Mouse (Mus musculus) midbrain, embryonic 14.5 days (tissue): ENCODE data around the gene Pkp4. TPM values are rescaled to one million over a fixed set of nuclear protein-coding genes. Genes with fewer than 3 reads are reported as not detected.

Experiments used
- ATAC-seq: fragments of 200-750 bp; cut with Nextera tagmentation; 2 replicates; pipeline ENCODE4 v1.8.0; 2017; ENCODE audit warnings: moderate number of reproducible peaks, moderate library complexity; ENCODE audit not compliant: low FRiP score, low TSS enrichment
- DNase-seq: peaks from one replicate; pipeline ENCODE4 v3.0.0-alpha.2; 2015
- H3K27ac ChIP-seq: fragments of 300-500 bp; sonication (generic); replicated peaks from 2 replicates; pipeline ENCODE4 v1.5.1; 2014; ENCODE audit warnings: mild to moderate bottlenecking, low read depth, low read length, moderate library complexity
- H3K27me3 ChIP-seq: fragments of 300-500 bp; sonication (generic); 2 replicates; pipeline ENCODE4 v1.6.1; 2014; ENCODE audit warnings: low read length, control low read depth, mixed read lengths; ENCODE audit not compliant: control insufficient read depth, insufficient read depth
- H3K36me3 ChIP-seq: fragments of 300-500 bp; sonication (generic); 2 replicates; pipeline ENCODE4 v1.6.1; 2014; ENCODE audit warnings: low read length, control low read depth; ENCODE audit not compliant: control insufficient read depth, insufficient read depth
- H3K4me1 ChIP-seq: fragments of 300-500 bp; sonication (generic); 2 replicates; pipeline ENCODE4 v1.6.1; 2014; ENCODE audit warnings: mild to moderate bottlenecking, antibody characterized with exemption, low read length, control low read depth; ENCODE audit not compliant: control insufficient read depth, insufficient read depth
- H3K4me2 ChIP-seq: fragments of 300-500 bp; sonication (generic); 2 replicates; pipeline ENCODE4 v1.6.1; 2014; ENCODE audit warnings: mild to moderate bottlenecking, low read length, moderate library complexity
- H3K4me3 ChIP-seq: fragments of 300-500 bp; sonication (generic); replicated peaks from 2 replicates; pipeline ENCODE4 v1.5.1; 2014; ENCODE audit warnings: low read depth, low read length
- H3K9ac ChIP-seq: fragments of 300-500 bp; sonication (generic); replicated peaks from 2 replicates; pipeline ENCODE4 v1.6.1; 2014; ENCODE audit warnings: mild to moderate bottlenecking, low read length, moderate library complexity
- H3K9me3 ChIP-seq: fragments of 300-500 bp; sonication (generic); 2 replicates; pipeline ENCODE4 v1.6.1; 2016; ENCODE audit warnings: low read length, control low read depth, mixed read lengths; ENCODE audit not compliant: control insufficient read depth
- WGBS: fragments of 180-500 bp; shearing (Covaris S2); extraction: QIAGEN DNeasy Blood & Tissue Kit; methylation state at CpG from one replicate; pipeline ENCODE4 v1.1.7; 2014; 5-methylcytosine and 5-hydroxymethylcytosine counted together
- polyA plus RNA-seq: library from polyadenylated mRNA; unstranded; fragments of >200 nt; fragmentation: Nextera tagmentation; extraction: Ambion mirVana; gene quantifications from 2 replicates; pipeline ENCODE4 v1.2.1, GENCODE M21; 2014

The Pkp4 gene
- polyA plus RNA-seq, 1 experiment from 2014 or later: 23.9 TPM

GRCm38 (mm10) chr2:59217931-59218330 is 57.3 kb downstream of the Pkp4 start:
- Histone ChIP-seq H3K4me2 (no peak overlapping the region), H3K4me3 (no peak overlapping the region), H3K27me3 (no peaks in the 10 kb centered on the region), H3K9ac (no peak overlapping the region), H3K9me3 (no peaks in the 10 kb centered on the region), H3K4me1 (no peaks in the 10 kb centered on the region), H3K27ac (no peak overlapping the region), H3K36me3 (no peaks in the 10 kb centered on the region)
- ATAC-seq: no peak
- DNase-seq: no peak
- 82% methylated on average over 6 of the region's 6 CpGs for WGBS

- ATAC-seq: no peak
- Histone ChIP-seq H3K4me1 (no peaks in the 10 kb centered on the region), H3K4me2 (no peak overlapping the region), H3K9ac (no peak overlapping the region), H3K27ac (no peak overlapping the region), H3K27me3 (no peaks in the 10 kb centered on the region), H3K9me3 (no peaks in the 10 kb centered on the region), H3K4me3 (no peak overlapping the region), H3K36me3 (no peaks in the 10 kb centered on the region)
- WGBS: 85% methylated on average over 9 of the region's 9 CpGs
- no peak for DNase-seq
Observed at GRCm38 (mm10) chr2:59219997-59220789, 59.5 kb downstream of the Pkp4 start.

DNA sequence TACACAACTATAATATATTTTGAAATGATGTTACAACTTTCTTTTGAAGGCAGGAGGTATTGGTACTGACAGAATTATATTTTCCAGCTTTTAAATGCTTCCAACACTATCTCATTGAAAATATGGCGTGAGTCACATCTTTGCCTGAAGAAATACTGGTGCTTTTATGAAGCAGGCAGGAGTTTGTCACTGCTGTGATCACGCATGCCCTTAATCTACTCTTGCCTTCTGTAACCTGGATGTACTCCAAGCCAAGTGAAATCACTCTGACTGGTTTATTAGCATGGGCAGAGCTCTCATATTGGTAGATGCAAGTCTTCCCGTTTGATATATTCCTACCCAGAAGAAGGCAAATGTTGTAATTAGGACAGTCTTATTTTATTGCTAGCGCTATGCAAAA is 65.7 kb downstream of the Pkp4 start:
- ATAC-seq: no peak
- Histone ChIP-seq H3K27me3 (no peaks in the 10 kb centered on the region), H3K27ac (no peak overlapping the region), H3K4me3 (no peak overlapping the region), H3K4me2 (no peak overlapping the region), H3K36me3 (no peaks in the 10 kb centered on the region), H3K9ac (no peak overlapping the region), H3K9me3 (no peaks in the 10 kb centered on the region), H3K4me1 (no peaks in the 10 kb centered on the region)
- no peak for DNase-seq
- 94% methylated on average over 4 of the region's 4 CpGs for WGBS

DNA sequence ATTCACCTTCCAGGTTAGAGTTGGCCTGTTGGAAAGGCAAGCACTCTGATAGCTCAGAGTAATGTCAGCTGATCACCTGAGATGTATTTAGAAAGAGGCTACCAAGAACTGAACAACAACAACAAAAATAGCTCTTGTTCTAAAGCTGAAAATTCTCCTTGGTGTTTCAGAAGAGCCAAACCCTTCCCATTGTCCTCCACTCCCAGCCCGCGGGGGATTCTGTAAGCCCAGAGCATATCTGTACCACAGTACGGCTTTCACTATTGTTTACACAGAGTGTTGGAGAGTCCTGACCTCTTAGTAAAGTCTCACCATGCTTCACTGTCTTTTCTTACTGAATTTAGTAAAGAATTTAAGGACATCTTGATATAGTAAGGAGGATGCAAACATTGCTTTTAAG is 66.4 kb downstream of the Pkp4 start:
- no peak for DNase-seq
- no peak overlapping the region for H3K27ac ChIP-seq
- ATAC-seq: no peak
- no peak overlapping the region for H3K4me2 ChIP-seq
- H3K9me3 ChIP-seq: no peaks in the 10 kb centered on the region
- H3K4me1 ChIP-seq: no peaks in the 10 kb centered on the region
- H3K36me3 ChIP-seq: 0 out of 2 replicates have a peak, but pooled peaks cover 2% of the 10 kb centered on the region
- H3K9ac ChIP-seq: no peak overlapping the region
- H3K27me3 ChIP-seq: no peaks in the 10 kb centered on the region
- 81% methylated on average over 3 of the region's 3 CpGs for WGBS
- H3K4me3 ChIP-seq: no peak overlapping the region

GRCm38 (mm10) chr2:59227508-59228263 is 67.0 kb downstream of the Pkp4 start:
- H3K27me3 ChIP-seq: no peaks in the 10 kb centered on the region
- WGBS: 95% methylated on average over 8 of the region's 8 CpGs
- H3K4me2 ChIP-seq: no peak overlapping the region
- no peaks in the 10 kb centered on the region for H3K9me3 ChIP-seq
- H3K9ac ChIP-seq: no peak overlapping the region
- H3K4me3 ChIP-seq: no peak overlapping the region
- 0 out of 2 replicates have a peak, but pooled peaks cover 5% of the 10 kb centered on the region for H3K36me3 ChIP-seq
- ATAC-seq: no peak
- DNase-seq: no peak
- H3K4me1 ChIP-seq: no peaks in the 10 kb centered on the region
- no peak overlapping the region for H3K27ac ChIP-seq

DNA sequence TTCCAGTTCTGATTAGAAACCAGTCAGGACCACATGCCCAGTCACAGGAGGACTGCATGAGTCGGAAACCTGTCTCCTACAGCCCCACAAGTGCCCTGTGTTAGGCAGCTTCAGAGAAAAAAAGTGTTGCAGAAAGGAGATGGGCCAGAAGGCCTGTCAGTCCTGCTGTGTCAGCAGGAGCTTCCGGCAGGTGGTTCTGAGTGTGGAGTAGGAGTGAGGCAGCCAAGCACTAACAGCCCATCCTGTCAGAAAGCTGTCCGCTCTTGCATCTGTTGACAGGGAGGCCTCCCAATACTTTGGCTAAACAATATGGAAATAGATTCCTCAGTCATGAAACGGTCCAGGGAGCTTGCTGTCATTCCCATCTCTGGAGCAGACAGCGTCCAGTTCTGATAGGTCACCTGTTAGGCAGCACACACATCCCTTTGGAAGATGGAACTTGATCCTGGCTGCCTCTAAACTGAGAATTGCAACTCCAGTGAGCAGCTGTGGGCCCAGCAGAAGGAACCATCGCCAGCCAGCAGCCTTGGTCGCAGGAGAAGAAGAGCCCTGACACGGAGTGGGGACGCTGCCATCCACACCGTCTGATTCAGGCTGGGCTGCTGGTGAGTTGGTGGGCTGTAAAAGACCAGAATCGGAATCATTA is 68.7 kb downstream of the Pkp4 start:
- Histone ChIP-seq H3K27ac (no peak overlapping the region), H3K4me2 (no peak overlapping the region), H3K36me3 (0 out of 2 replicates have a peak, but pooled peaks cover 5% of the 10 kb centered on the region), H3K4me1 (no peaks in the 10 kb centered on the region), H3K27me3 (no peaks in the 10 kb centered on the region), H3K9me3 (no peaks in the 10 kb centered on the region), H3K9ac (no peak overlapping the region), H3K4me3 (no peak overlapping the region)
- no peak for DNase-seq
- ATAC-seq: no peak
- WGBS: 85% methylated on average over 11 of the region's 11 CpGs

- 0 out of 2 replicates have a peak, but pooled peaks cover 5% of the 10 kb centered on the region for H3K36me3 ChIP-seq
- H3K9me3 ChIP-seq: no peaks in the 10 kb centered on the region
- no peak overlapping the region for H3K27ac ChIP-seq
- H3K27me3 ChIP-seq: no peaks in the 10 kb centered on the region
- 33% methylated on average over 9 of the region's 9 CpGs for WGBS
- H3K9ac ChIP-seq: no peak overlapping the region
- H3K4me3 ChIP-seq: no peak overlapping the region
- no peaks in the 10 kb centered on the region for H3K4me1 ChIP-seq
- H3K4me2 ChIP-seq: no peak overlapping the region
- ATAC-seq (no peak), DNase-seq (no peak)
Observed at GRCm38 (mm10) chr2:59230656-59231055, 70.0 kb downstream of the Pkp4 start.

GRCm38 (mm10) chr2:59231514-59231913 is 70.9 kb downstream of the Pkp4 start:
- H3K9me3 ChIP-seq: no peaks in the 10 kb centered on the region
- no peak overlapping the region for H3K4me3 ChIP-seq
- H3K4me2 ChIP-seq: no peak overlapping the region
- H3K4me1 ChIP-seq: no peaks in the 10 kb centered on the region
- no peak overlapping the region for H3K27ac ChIP-seq
- WGBS: 95% methylated on average over 5 of the region's 5 CpGs
- no peaks in the 10 kb centered on the region for H3K27me3 ChIP-seq
- H3K36me3 ChIP-seq: 0 out of 2 replicates have a peak, but pooled peaks cover 5% of the 10 kb centered on the region
- ATAC-seq: no peak
- no peak for DNase-seq
- no peak overlapping the region for H3K9ac ChIP-seq
